Mouse (Mus musculus) heart, adult 2 months (tissue): ENCODE results near the gene Map4. TPM values are rescaled to one million over a fixed set of nuclear protein-coding genes. Genes with fewer than 3 reads are reported as not detected.

ENCODE experiments used
- DNase-seq, 2 experiments: peaks; one replicate each; pipeline ENCODE4 v3.0.0; 2021
- H3K27ac ChIP-seq: fragments of 200-600 bp; 2 replicates; pipeline ENCODE4 v1.8.1; 2022
- H3K27me3 ChIP-seq: fragments of 200-500 bp; 2 replicates; pipeline ENCODE4 v1.6.1; 2012; ENCODE audit warnings: mild to moderate bottlenecking, low read length, inconsistent platforms, mixed read lengths; ENCODE audit not compliant: control insufficient read depth, insufficient read depth
- H3K36me3 ChIP-seq: fragments of 200-500 bp; 2 replicates; pipeline ENCODE4 v1.6.1; 2012; ENCODE audit warnings: low read length, inconsistent platforms; ENCODE audit not compliant: control insufficient read depth, insufficient read depth
- H3K4me1 ChIP-seq: fragments of 200-500 bp; 2 replicates; pipeline ENCODE4 v1.6.1; 2011; ENCODE audit warnings: low read length; ENCODE audit not compliant: control insufficient read depth, insufficient read depth
- H3K4me3 ChIP-seq: fragments of 200-600 bp; 2 replicates; pipeline ENCODE4 v1.8.1; 2022
- H3K79me2 ChIP-seq: fragments of 200-500 bp; replicated peaks from 2 replicates; pipeline ENCODE4 v1.6.1; 2012; ENCODE audit warnings: mild to moderate bottlenecking, inconsistent platforms, low read length, moderate library complexity, mixed read lengths; ENCODE audit not compliant: control insufficient read depth, insufficient read depth
- H3K9ac ChIP-seq: fragments of 200-500 bp; 2 replicates; pipeline ENCODE4 v1.6.1; 2012; ENCODE audit warnings: low read depth, mild to moderate bottlenecking, control low read depth, inconsistent platforms, low read length, mixed read lengths
- CTCF ChIP-seq: fragments of 200-600 bp; IDR thresholded peaks from 2 replicates; pipeline ENCODE4 v1.8.1; 2022; ENCODE audit warnings: antibody characterized with exemption, mild to moderate bottlenecking, moderate library complexity
- EP300 ChIP-seq: fragments of 200-500 bp; IDR thresholded peaks from 2 replicates; pipeline ENCODE4 v1.6.1; 2011; ENCODE audit warnings: low read depth, low read length, control low read depth; ENCODE audit not compliant: insufficient read depth
- POLR2A ChIP-seq: fragments of 200-500 bp; IDR thresholded peaks from 2 replicates; pipeline ENCODE4 v1.6.1; 2011; ENCODE audit warnings: mild to moderate bottlenecking, low read depth, low read length, control low read depth; ENCODE audit not compliant: insufficient read depth
- WGBS: fragments of 180-500 bp; shearing (Covaris S2); methylation state at CpG from one replicate; pipeline ENCODE4 v1.1.7; 2018; 5-methylcytosine and 5-hydroxymethylcytosine counted together
- intact Hi-C: fragments of 180-260 bp; cut with DNase I; formaldehyde crosslinking; loops from one replicate; pipeline ENCODE4 v1.15.1; 2025
- polyA plus RNA-seq: library from polyadenylated mRNA; depleted of rRNA; stranded (reverse); fragments of >200 nt; gene quantifications from 2 replicates; pipeline ENCODE4 v1.2.3, GENCODE M21; 2012
- total RNA-seq, 2 experiments: library from RNA; stranded (reverse); gene quantifications; 2 replicates each; pipeline ENCODE4 v1.2.3; 2021

Map4 gene
- total and polyA plus RNA-seq, 3 experiments: 183 to 331 (median 279) TPM

GRCm38 (mm10) chr9:109899774-109900173 is 31.5 kb upstream of the Map4 start:
- intact Hi-C loops: no loop called here
- DNase-seq: peak in 1 of 2 experiments; percentile 44
- peaks cover 26% of the 10 kb centered on the region for H3K4me1 ChIP-seq
- peak overlapping the region; percentile 47; the same call in 1 of the 2 replicates for H3K27ac ChIP-seq
- no peaks in the 10 kb centered on the region; the same call in 1 of the 2 replicates for H3K36me3 ChIP-seq
- WGBS: 34% methylated on average over 8 of the region's 8 CpGs
- H3K79me2 ChIP-seq: no peaks in the 10 kb centered on the region
- no peaks in the 10 kb centered on the region for H3K27me3 ChIP-seq
- TF ChIP-seq CTCF (no peak), EP300 (no peak), POLR2A (no peak)
- H3K9ac ChIP-seq: no peak overlapping the region
- H3K4me3 ChIP-seq: no peak overlapping the region

- H3K36me3 ChIP-seq: no peaks in the 10 kb centered on the region; the same call in 1 of the 2 replicates
- no peak for TF ChIP-seq POLR2A
- no peak for TF ChIP-seq EP300
- TF ChIP-seq CTCF: no peak
- no peak overlapping the region for H3K4me3 ChIP-seq
- H3K27ac ChIP-seq: no peak overlapping the region; the same call in 1 of the 2 replicates
- no peaks in the 10 kb centered on the region for H3K79me2 ChIP-seq
- DNase-seq: no peak
- no peak overlapping the region for H3K9ac ChIP-seq
- no peaks in the 10 kb centered on the region for H3K27me3 ChIP-seq
- intact Hi-C loops: no loop called here
- 92% methylated on average over 3 of the region's 3 CpGs for WGBS
- H3K4me1 ChIP-seq: peaks cover 26% of the 10 kb centered on the region
Measured at GRCm38 (mm10) chr9:109900604-109901003, 30.7 kb upstream of the Map4 start.

GRCm38 (mm10) chr9:109902246-109902645 is 29.0 kb upstream of the Map4 start:
- peak overlapping the region; percentile 20 for H3K27ac ChIP-seq
- H3K27me3 ChIP-seq: no peaks in the 10 kb centered on the region
- no peaks in the 10 kb centered on the region; the same call in 1 of the 2 replicates for H3K36me3 ChIP-seq
- H3K4me1 ChIP-seq: peaks cover 21% of the 10 kb centered on the region
- 64% methylated on average over 4 of the region's 4 CpGs for WGBS
- no peak overlapping the region for H3K9ac ChIP-seq
- no peaks in the 10 kb centered on the region for H3K79me2 ChIP-seq
- no peak overlapping the region for H3K4me3 ChIP-seq
- intact Hi-C loops: no loop called here
- no peak for DNase-seq
- TF ChIP-seq POLR2A (no peak), CTCF (no peak), EP300 (no peak)

GRCm38 (mm10) chr9:109902740-109903139 is 28.5 kb upstream of the Map4 start:
- H3K36me3 ChIP-seq: no peaks in the 10 kb centered on the region
- H3K4me1 ChIP-seq: peaks cover 21% of the 10 kb centered on the region
- no peak for DNase-seq
- 63% methylated on average over 5 of the region's 5 CpGs for WGBS
- no peak overlapping the region for H3K9ac ChIP-seq
- H3K27ac ChIP-seq: peak overlapping the region; percentile 20; the same call in 1 of the 2 replicates
- no peak overlapping the region for H3K4me3 ChIP-seq
- no peaks in the 10 kb centered on the region for H3K27me3 ChIP-seq
- intact Hi-C loops: no loop called here
- no peak for TF ChIP-seq POLR2A
- no peak for TF ChIP-seq CTCF
- no peak for TF ChIP-seq EP300
- H3K79me2 ChIP-seq: no peaks in the 10 kb centered on the region

GRCm38 (mm10) chr9:109907300-109907699 is 24.0 kb upstream of the Map4 start:
- Histone ChIP-seq H3K79me2 (no peaks in the 10 kb centered on the region), H3K36me3 (no peaks in the 10 kb centered on the region), H3K27me3 (no peaks in the 10 kb centered on the region), H3K9ac (no peak overlapping the region), H3K27ac (peak overlapping the region; percentile 53), H3K4me3 (no peak overlapping the region), H3K4me1 (peaks cover 6% of the 10 kb centered on the region)
- WGBS: 43% methylated on average over 8 of the region's 8 CpGs
- intact Hi-C loops: no loop called here
- peak; percentile 83 to 89 for DNase-seq
- TF ChIP-seq POLR2A (peak; percentile 37; the same call in 1 of the 2 replicates), CTCF (no peak), EP300 (peak; percentile 74; the same call in 1 of the 2 replicates)

DNA sequence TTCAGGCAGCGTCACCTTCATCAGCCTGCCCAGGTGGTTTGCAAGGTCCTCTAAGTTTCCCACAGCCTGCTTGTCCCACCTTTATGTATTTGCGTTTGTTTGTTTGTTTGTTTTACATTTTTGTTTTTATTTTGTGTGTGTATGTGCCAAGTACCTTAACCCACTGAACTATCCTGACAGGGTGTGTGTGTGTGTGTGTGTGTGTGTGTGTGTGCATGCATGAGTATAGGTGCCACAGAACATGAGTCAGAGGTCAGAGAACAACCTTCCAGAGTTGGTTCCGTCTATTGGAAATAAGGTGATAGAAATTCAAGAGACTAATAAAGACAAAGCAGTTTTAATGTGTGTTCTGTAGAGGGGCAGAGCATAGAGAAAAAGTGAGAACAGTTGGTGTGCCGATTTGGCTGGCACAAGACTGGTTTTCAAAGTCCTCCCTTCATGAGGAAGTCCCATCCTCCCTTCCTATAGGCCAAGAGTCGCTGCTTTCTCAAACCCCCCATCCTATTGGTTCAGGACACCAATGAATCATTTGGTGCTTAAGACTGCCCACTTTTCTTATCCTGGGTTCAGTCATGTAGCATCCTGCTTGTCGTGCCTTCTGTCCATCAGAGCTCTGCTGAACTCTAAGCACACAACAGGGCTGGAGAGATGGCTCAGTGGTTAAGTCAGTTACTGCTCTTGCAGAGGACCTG is 23.3 kb upstream of the Map4 start:
- intact Hi-C loops: no loop called here
- DNase-seq: no peak

More for the DNA sequence above, 23.3 kb upstream of the Map4 start:
- H3K9ac ChIP-seq: no peak overlapping the region
- no peak overlapping the region for H3K4me3 ChIP-seq
- H3K27me3 ChIP-seq: no peaks in the 10 kb centered on the region
- no peaks in the 10 kb centered on the region for H3K79me2 ChIP-seq
- peak overlapping the region; percentile 36 for H3K27ac ChIP-seq
- no peak for TF ChIP-seq CTCF
- no peak for TF ChIP-seq EP300
- TF ChIP-seq POLR2A: no peak
- 50% methylated on average over 6 of the region's 6 CpGs for WGBS
- no peaks in the 10 kb centered on the region for H3K36me3 ChIP-seq
- H3K4me1 ChIP-seq: peaks cover 6% of the 10 kb centered on the region
